Mouse (Mus musculus) liver, embryonic 11.5 days (tissue): ENCODE data around the gene Adamtsl3. TPM values are rescaled to one million over a fixed set of nuclear protein-coding genes. Genes with fewer than 3 reads are reported as not detected.

Experiments used
- ATAC-seq: fragments of 200-750 bp; cut with Nextera tagmentation; replicated peaks from 2 replicates; pipeline ENCODE4 v1.8.0; 2017; ENCODE audit warnings: moderate number of reproducible peaks, mild to moderate bottlenecking, moderate TSS enrichment, moderate library complexity; ENCODE audit not compliant: low FRiP score
- DNase-seq: peaks from one replicate; pipeline ENCODE4 v3.0.0-alpha.2; 2017; ENCODE audit warnings: low spot score
- H3K27ac ChIP-seq: fragments of 300-500 bp; sonication (generic); 2 replicates; pipeline ENCODE4 v1.5.1; 2014; ENCODE audit warnings: mild to moderate bottlenecking, low read depth, low read length, control low read depth
- H3K27me3 ChIP-seq: fragments of 300-500 bp; sonication (generic); replicated peaks from 2 replicates; pipeline ENCODE4 v1.6.1; 2014; ENCODE audit warnings: low read length, mixed read lengths; ENCODE audit not compliant: control insufficient read depth, insufficient read depth
- H3K36me3 ChIP-seq: fragments of 300-500 bp; sonication (generic); 2 replicates; pipeline ENCODE4 v1.6.1; 2014; ENCODE audit warnings: mild to moderate bottlenecking, low read length, moderate library complexity, mixed read lengths; ENCODE audit not compliant: control insufficient read depth, insufficient read depth
- H3K4me1 ChIP-seq: fragments of 300-500 bp; sonication (generic); replicated peaks from 2 replicates; pipeline ENCODE4 v1.6.1; 2014; ENCODE audit warnings: low read length, mixed read lengths; ENCODE audit not compliant: control insufficient read depth, insufficient read depth
- H3K4me2 ChIP-seq: fragments of 300-500 bp; sonication (generic); 2 replicates; pipeline ENCODE4 v1.6.1; 2014; ENCODE audit warnings: mild to moderate bottlenecking, control low read depth, moderate library complexity
- H3K4me3 ChIP-seq: fragments of 300-500 bp; sonication (generic); 2 replicates; pipeline ENCODE4 v1.5.1; 2014; ENCODE audit warnings: low read depth, low read length, control low read depth
- H3K9ac ChIP-seq: fragments of 300-500 bp; sonication (generic); 2 replicates; pipeline ENCODE4 v1.6.1; 2014; ENCODE audit warnings: low read depth, low read length, control low read depth
- H3K9me3 ChIP-seq: fragments of 300-500 bp; sonication (generic); 2 replicates; pipeline ENCODE4 v1.6.1; 2016; ENCODE audit warnings: low read length, inconsistent platforms, mixed read lengths; ENCODE audit not compliant: control insufficient read depth
- WGBS: fragments of 180-500 bp; shearing (Covaris S2); extraction: QIAGEN DNeasy Blood & Tissue Kit; methylation state at CpG from one replicate; pipeline ENCODE4 v1.1.7; 2014; 5-methylcytosine and 5-hydroxymethylcytosine counted together
- polyA plus RNA-seq: library from polyadenylated mRNA; unstranded; fragments of >200 nt; fragmentation: Nextera tagmentation; extraction: Ambion mirVana; gene quantifications from 2 replicates; pipeline ENCODE4 v1.2.1, GENCODE M21; 2014

Gene Adamtsl3
- polyA plus RNA-seq, 1 experiment from 2014 or later: 0.37 TPM

DNA sequence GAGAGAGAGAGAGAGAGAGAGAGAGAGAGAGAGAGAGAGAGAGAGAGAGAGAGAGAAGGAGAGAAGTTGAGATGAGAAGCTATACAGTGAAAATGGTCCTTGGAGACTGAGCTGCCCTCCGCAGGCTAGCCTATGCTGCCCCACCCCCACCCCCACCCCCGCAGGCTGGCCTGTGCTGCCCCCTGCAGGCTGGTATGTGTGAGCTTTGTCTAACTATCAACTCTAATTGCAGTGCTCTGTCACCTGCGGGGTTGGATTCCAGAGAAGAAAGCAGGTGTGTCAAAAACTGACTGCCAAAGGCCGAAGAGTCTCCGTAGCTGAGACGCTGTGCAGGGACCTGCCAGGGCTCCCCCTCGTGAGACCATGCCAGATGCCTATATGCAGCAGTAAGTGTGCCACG, 231.2 kb downstream of the Adamtsl3 start:
- Histone ChIP-seq H3K4me2 (no peak overlapping the region), H3K27me3 (no peaks in the 10 kb centered on the region), H3K36me3 (no peaks in the 10 kb centered on the region), H3K9ac (no peak overlapping the region), H3K27ac (no peak overlapping the region), H3K9me3 (no peaks in the 10 kb centered on the region), H3K4me1 (no peaks in the 10 kb centered on the region), H3K4me3 (no peak overlapping the region)
- ATAC-seq: no peak
- 53% methylated on average over 8 of the region's 8 CpGs for WGBS
- no peak for DNase-seq

DNA sequence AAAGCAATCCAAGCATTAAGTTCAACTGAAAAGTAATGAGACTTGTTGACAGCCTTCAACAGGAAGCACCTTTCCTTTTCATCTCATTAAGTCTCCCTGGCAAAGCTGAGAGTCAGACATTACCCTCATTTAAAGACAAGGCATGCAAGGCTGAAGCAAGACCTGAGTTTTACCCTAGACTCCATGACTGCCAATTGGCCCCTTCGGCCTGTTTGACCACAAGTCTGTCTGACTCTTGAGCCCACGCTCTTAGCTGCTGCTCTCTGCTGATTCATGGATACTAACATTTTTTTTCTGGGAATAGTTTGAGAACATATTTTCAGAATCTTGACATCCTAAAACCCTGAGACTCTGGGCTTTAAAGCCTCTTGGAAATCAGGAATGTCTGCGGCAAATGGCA, 232.3 kb downstream of the Adamtsl3 start:
- no peaks in the 10 kb centered on the region for H3K4me1 ChIP-seq
- no peak overlapping the region for H3K4me3 ChIP-seq
- no peaks in the 10 kb centered on the region for H3K36me3 ChIP-seq
- no peak overlapping the region for H3K9ac ChIP-seq
- DNase-seq: no peak
- no peak for ATAC-seq
- WGBS: 89% methylated on average over 3 of the region's 3 CpGs
- no peaks in the 10 kb centered on the region for H3K9me3 ChIP-seq
- no peaks in the 10 kb centered on the region for H3K27me3 ChIP-seq
- no peak overlapping the region for H3K27ac ChIP-seq
- no peak overlapping the region for H3K4me2 ChIP-seq

DNA sequence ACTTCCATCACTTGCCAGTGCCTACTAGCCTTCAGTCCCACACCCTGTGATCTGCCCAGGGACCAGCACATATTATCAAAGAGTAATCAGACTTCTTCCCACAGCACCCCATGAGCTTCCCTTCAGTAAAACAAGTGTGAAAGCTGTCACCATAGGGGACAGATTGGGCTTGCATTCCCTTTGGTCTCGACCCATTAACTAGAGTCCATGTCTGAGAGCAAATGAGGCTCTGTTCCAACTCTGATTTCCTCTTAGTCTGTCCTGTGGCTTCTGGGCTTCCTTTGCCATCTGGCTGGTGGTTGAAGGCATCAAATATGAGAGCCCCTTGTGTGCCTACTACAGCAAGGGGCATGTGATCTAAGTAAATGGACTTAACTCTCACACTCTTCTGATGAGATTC, 237.5 kb downstream of the Adamtsl3 start:
- WGBS: 30% methylated on average over 1 of the region's 1 CpGs

DNA sequence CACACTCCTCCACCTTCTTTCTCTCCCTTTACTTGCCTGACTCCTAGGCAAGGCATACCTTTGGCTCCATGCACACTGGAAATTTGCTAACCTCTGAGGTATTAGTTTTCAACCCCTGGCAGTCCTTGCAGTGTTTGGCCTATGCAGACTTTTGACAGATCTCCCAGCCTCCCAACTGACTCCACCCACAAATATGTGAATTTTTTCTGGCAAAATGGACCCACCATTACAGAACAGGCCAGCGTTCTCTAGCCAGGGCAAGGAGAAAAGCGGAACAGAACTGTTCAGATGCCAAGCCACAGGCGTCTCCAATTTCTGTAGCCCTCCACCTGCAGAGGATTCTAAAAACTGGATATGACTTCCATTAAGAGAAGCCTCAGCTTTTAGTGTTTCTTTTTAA, 244.5 kb downstream of the Adamtsl3 start:
- WGBS: 84% methylated on average over 3 of the region's 3 CpGs
- H3K27me3 ChIP-seq: no peaks in the 10 kb centered on the region
- H3K36me3 ChIP-seq: no peaks in the 10 kb centered on the region
- H3K9ac ChIP-seq: no peak overlapping the region
- no peaks in the 10 kb centered on the region for H3K9me3 ChIP-seq
- H3K4me2 ChIP-seq: no peak overlapping the region
- H3K27ac ChIP-seq: no peak overlapping the region
- DNase-seq: no peak
- no peaks in the 10 kb centered on the region for H3K4me1 ChIP-seq
- ATAC-seq: no peak
- H3K4me3 ChIP-seq: no peak overlapping the region

More for the DNA sequence above, 237.5 kb downstream of the Adamtsl3 start:
- no peak for ATAC-seq
- Histone ChIP-seq H3K36me3 (no peaks in the 10 kb centered on the region), H3K4me2 (no peak overlapping the region), H3K27me3 (no peaks in the 10 kb centered on the region), H3K4me3 (no peak overlapping the region), H3K4me1 (no peaks in the 10 kb centered on the region), H3K9ac (no peak overlapping the region), H3K9me3 (no peaks in the 10 kb centered on the region), H3K27ac (no peak overlapping the region)
- DNase-seq: no peak

DNA sequence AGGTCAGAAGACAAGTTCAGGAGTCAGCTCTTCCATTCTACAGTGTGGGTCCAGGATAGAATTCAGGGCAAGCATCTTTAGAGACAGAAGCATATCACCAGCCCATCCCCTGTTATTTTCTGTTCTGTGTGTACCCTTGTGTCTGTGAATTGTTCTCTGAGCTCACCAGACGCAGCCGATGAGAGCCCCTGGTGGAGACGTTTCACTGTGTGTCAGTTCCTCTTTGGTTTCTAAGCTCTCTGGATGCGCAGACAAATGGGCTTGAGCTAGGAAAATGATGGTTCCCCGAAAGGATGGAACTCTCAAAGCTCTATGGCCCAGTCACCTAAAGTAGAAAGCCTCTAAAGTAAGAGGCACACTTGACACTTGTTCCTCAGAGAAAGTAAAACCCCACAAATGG, 246.3 kb downstream of the Adamtsl3 start:
- DNase-seq (no peak), ATAC-seq (no peak)
- no peak overlapping the region for H3K4me3 ChIP-seq
- H3K4me1 ChIP-seq: no peaks in the 10 kb centered on the region
- H3K27me3 ChIP-seq: no peaks in the 10 kb centered on the region
- H3K9me3 ChIP-seq: no peaks in the 10 kb centered on the region
- no peak overlapping the region for H3K9ac ChIP-seq
- H3K27ac ChIP-seq: no peak overlapping the region
- H3K36me3 ChIP-seq: no peaks in the 10 kb centered on the region
- no peak overlapping the region for H3K4me2 ChIP-seq
- 49% methylated on average over 5 of the region's 5 CpGs for WGBS

DNA sequence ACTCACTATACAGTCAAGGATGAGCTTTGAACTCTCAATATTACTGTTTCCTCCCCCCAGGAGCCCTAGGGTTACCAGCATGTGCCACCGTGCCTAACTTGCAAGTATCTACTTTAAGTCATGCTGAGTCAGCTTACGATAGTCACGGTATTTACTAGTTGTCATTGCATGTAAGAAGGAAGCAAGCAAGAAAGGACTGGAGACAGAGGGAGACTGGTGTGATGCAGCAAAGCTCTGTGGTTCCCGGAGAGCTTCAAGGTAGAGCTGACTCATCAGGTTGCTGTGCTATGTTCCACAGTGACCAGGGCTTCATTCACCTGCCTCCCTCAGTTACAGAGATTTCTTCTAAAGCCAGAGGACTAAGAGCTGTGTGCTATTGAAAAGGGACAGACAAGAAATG, 247.0 kb downstream of the Adamtsl3 start:
- Histone ChIP-seq H3K4me1 (no peaks in the 10 kb centered on the region), H3K36me3 (no peaks in the 10 kb centered on the region), H3K4me2 (no peak overlapping the region), H3K27ac (no peak overlapping the region), H3K9me3 (no peaks in the 10 kb centered on the region), H3K27me3 (no peaks in the 10 kb centered on the region), H3K9ac (no peak overlapping the region), H3K4me3 (no peak overlapping the region)
- no peak for ATAC-seq
- WGBS: 70% methylated on average over 4 of the region's 4 CpGs
- no peak for DNase-seq

DNA sequence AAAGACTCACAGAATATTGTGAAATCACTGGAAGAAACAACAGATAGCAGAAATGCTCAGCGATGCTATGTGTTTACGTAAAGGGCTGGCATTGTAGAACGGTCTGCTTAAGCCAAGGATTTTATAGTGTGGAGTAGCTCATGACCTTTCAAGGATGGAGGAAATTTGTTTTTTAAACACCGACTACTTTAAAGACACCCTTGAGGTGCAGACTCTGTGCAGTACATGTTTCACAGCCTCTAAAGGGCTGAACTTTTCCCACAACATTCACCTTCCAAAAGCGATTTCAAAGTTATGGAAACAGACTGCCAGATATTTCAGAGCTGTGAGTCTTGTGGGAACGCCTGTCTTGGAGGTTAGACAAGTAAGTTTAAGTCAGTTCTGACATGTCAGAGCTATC, 255.4 kb downstream of the Adamtsl3 start:
- no peaks in the 10 kb centered on the region for H3K36me3 ChIP-seq
- ATAC-seq (no peak), DNase-seq (no peak)
- WGBS: 78% methylated on average over 6 of the region's 6 CpGs
- H3K4me2 ChIP-seq: no peak overlapping the region
- no peak overlapping the region for H3K4me3 ChIP-seq
- no peaks in the 10 kb centered on the region for H3K9me3 ChIP-seq
- H3K9ac ChIP-seq: no peak overlapping the region
- no peaks in the 10 kb centered on the region for H3K4me1 ChIP-seq
- H3K27me3 ChIP-seq: no peaks in the 10 kb centered on the region
- H3K27ac ChIP-seq: no peak overlapping the region

DNA sequence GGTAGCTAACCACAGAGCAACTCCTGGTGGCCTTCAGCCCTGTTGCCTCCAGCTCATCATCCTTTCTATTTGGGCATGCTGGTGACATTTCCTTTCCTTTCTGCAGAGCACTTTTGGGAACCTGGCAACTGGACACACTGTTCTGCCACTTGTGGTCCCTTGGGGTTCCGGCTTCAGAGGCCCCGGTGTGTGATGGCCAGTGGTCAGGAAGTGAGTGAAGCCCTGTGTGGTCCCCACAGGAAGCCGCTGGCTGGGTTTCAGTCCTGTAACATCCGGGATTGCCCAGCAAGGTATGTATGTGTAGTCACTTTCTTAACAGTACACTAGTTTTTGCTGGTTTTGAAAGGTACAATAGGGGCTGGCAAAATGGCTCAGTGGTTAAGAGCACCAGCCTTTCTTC, 266.5 kb downstream of the Adamtsl3 start:
- no peaks in the 10 kb centered on the region for H3K27me3 ChIP-seq
- H3K9ac ChIP-seq: no peak overlapping the region
- WGBS: 45% methylated on average over 4 of the region's 4 CpGs
- no peak for ATAC-seq
- no peaks in the 10 kb centered on the region for H3K36me3 ChIP-seq
- no peak overlapping the region for H3K4me2 ChIP-seq
- H3K4me3 ChIP-seq: no peak overlapping the region
- no peaks in the 10 kb centered on the region for H3K4me1 ChIP-seq
- no peaks in the 10 kb centered on the region for H3K9me3 ChIP-seq
- H3K27ac ChIP-seq: no peak overlapping the region
- no peak for DNase-seq

DNA sequence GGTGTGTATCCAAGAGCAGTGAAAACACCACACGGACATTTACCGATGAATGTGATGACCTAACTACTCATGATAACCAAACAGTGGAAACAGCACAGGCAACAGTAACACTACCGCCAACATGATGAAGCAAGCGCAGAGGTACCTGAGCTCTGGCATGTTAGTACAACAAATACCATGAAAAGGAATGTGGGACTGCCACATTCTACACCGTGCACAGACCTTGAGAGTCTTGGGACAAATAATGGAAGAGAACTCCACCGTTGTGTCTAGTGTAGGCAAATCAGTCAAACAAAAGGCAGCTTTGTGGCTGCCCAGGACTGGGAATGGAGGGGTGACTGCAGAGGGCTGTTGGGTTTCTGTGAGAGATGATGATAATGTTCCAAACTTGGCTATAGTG, 269.9 kb downstream of the Adamtsl3 start:
- Histone ChIP-seq H3K36me3 (no peaks in the 10 kb centered on the region), H3K4me1 (no peaks in the 10 kb centered on the region), H3K4me3 (no peak overlapping the region), H3K4me2 (no peak overlapping the region), H3K9me3 (no peaks in the 10 kb centered on the region), H3K27me3 (no peaks in the 10 kb centered on the region), H3K27ac (no peak overlapping the region), H3K9ac (no peak overlapping the region)
- 79% methylated on average over 6 of the region's 6 CpGs for WGBS
- ATAC-seq (no peak), DNase-seq (no peak)
